Mouse (Mus musculus) hindbrain, embryonic 15.5 days (tissue): ENCODE measurements at regions not wholly inside any gene's neighbourhood (a gene's known extent, or its start where the extent isn't known, plus 50 kb on each side); places are given as distances from the start of the nearest gene placed in this dataset.

Source experiments
- ATAC-seq: fragments of 200-750 bp; cut with Nextera tagmentation; 2 replicates; pipeline ENCODE4 v1.8.0; 2017; ENCODE audit warnings: low read depth, moderate number of reproducible peaks, moderate TSS enrichment; ENCODE audit not compliant: low FRiP score
- H3K27ac ChIP-seq: fragments of 300-500 bp; sonication (generic); replicated peaks from 2 replicates; pipeline ENCODE4 v1.5.1; 2015; ENCODE audit warnings: mild to moderate bottlenecking, inconsistent platforms
- H3K27me3 ChIP-seq: fragments of 300-500 bp; sonication (generic); 2 replicates; pipeline ENCODE4 v1.6.1; 2015; ENCODE audit warnings: control low read depth, inconsistent platforms
- H3K36me3 ChIP-seq: fragments of 300-500 bp; sonication (generic); 2 replicates; pipeline ENCODE4 v1.6.1; 2015; ENCODE audit warnings: control low read depth, inconsistent platforms
- H3K4me1 ChIP-seq: fragments of 300-500 bp; sonication (generic); replicated peaks from 2 replicates; pipeline ENCODE4 v1.6.1; 2015; ENCODE audit warnings: control low read depth, inconsistent platforms
- H3K4me2 ChIP-seq: fragments of 300-500 bp; sonication (generic); 2 replicates; pipeline ENCODE4 v1.6.1; 2015; ENCODE audit warnings: moderate library complexity, mild to moderate bottlenecking, inconsistent platforms
- H3K4me3 ChIP-seq: fragments of 300-500 bp; sonication (generic); 2 replicates; pipeline ENCODE4 v1.5.1; 2015; ENCODE audit warnings: mild to moderate bottlenecking, inconsistent platforms
- H3K9ac ChIP-seq: fragments of 300-500 bp; sonication (generic); 2 replicates; pipeline ENCODE4 v1.6.1; 2015; ENCODE audit warnings: inconsistent platforms
- H3K9me3 ChIP-seq: fragments of 300-500 bp; sonication (generic); 2 replicates; pipeline ENCODE4 v1.6.1; 2016; ENCODE audit warnings: control low read depth, inconsistent platforms
- WGBS: fragments of 180-500 bp; shearing (Covaris S2); methylation state at CpG from one replicate; pipeline ENCODE4 v1.1.7; 2015; 5-methylcytosine and 5-hydroxymethylcytosine counted together

GRCm38 (mm10) chr12:69501783-69502705, 80.8 kb downstream of the Vcpkmt start:
- Histone ChIP-seq H3K27me3 (peaks cover 3% of the 10 kb centered on the region; the same call in 1 of the 2 replicates), H3K4me1 (peaks cover 30% of the 10 kb centered on the region), H3K36me3 (no peaks in the 10 kb centered on the region), H3K9ac (no peak overlapping the region; the same call in 1 of the 2 replicates), H3K4me3 (no peak overlapping the region), H3K4me2 (peak overlapping the region; percentile 39), H3K27ac (peak overlapping the region; percentile 77), H3K9me3 (no peaks in the 10 kb centered on the region)
- WGBS, result 11% methylated on average over 20 of the region's 20 CpGs
- ATAC-seq, result peak; percentile 91

GRCm38 (mm10) chr12:69501346-69501730, 81.5 kb downstream of the Vcpkmt start:
- Histone ChIP-seq H3K4me2 (peak overlapping the region; percentile 39; the same call in 1 of the 2 replicates), H3K4me1 (peaks cover 34% of the 10 kb centered on the region), H3K27me3 (peaks cover 3% of the 10 kb centered on the region; the same call in 1 of the 2 replicates), H3K9me3 (no peaks in the 10 kb centered on the region), H3K36me3 (no peaks in the 10 kb centered on the region), H3K9ac (no peak overlapping the region), H3K27ac (peak overlapping the region; percentile 77), H3K4me3 (no peak overlapping the region)
- 38% methylated on average over 2 of the region's 2 CpGs for WGBS
- 0 out of 2 replicates have a peak, but pooled peaks have one; percentile 4 for ATAC-seq

GRCm38 (mm10) chr12:69500600-69501345, 82.1 kb downstream of the Vcpkmt start:
- H3K9me3 ChIP-seq, result no peaks in the 10 kb centered on the region
- no peak overlapping the region for H3K9ac ChIP-seq
- no peak for ATAC-seq
- peaks cover 34% of the 10 kb centered on the region for H3K4me1 ChIP-seq
- H3K36me3 ChIP-seq, result no peaks in the 10 kb centered on the region
- peaks cover 3% of the 10 kb centered on the region; the same call in 1 of the 2 replicates for H3K27me3 ChIP-seq
- 66% methylated on average over 15 of the region's 15 CpGs for WGBS
- no peak overlapping the region for H3K4me3 ChIP-seq
- H3K4me2 ChIP-seq, result no peak overlapping the region
- peak overlapping the region; percentile 77; the same call in 1 of the 2 replicates for H3K27ac ChIP-seq

- ATAC-seq, result peak; percentile 80
- 61% methylated on average over 7 of the region's 7 CpGs for WGBS
Measured at GRCm38 (mm10) chr12:69497121-69497520, 85.7 kb downstream of the Vcpkmt start.

GRCm38 (mm10) chr12:69496341-69496904, 86.4 kb downstream of the Vcpkmt start:
- Histone ChIP-seq H3K27me3 (peaks cover 3% of the 10 kb centered on the region; the same call in 1 of the 2 replicates), H3K9ac (no peak overlapping the region), H3K4me2 (no peak overlapping the region), H3K4me3 (no peak overlapping the region), H3K9me3 (no peaks in the 10 kb centered on the region), H3K27ac (no peak overlapping the region), H3K36me3 (no peaks in the 10 kb centered on the region), H3K4me1 (peaks cover 17% of the 10 kb centered on the region)
- 82% methylated on average over 6 of the region's 6 CpGs for WGBS
- no peak for ATAC-seq

More at GRCm38 (mm10) chr12:69497121-69497520, 85.7 kb downstream of the Vcpkmt start:
- H3K4me1 ChIP-seq, result peaks cover 24% of the 10 kb centered on the region
- H3K9ac ChIP-seq, result no peak overlapping the region
- no peak overlapping the region for H3K4me2 ChIP-seq
- H3K27ac ChIP-seq, result no peak overlapping the region
- H3K36me3 ChIP-seq, result no peaks in the 10 kb centered on the region
- H3K27me3 ChIP-seq, result peaks cover 3% of the 10 kb centered on the region; the same call in 1 of the 2 replicates
- H3K4me3 ChIP-seq, result no peak overlapping the region
- H3K9me3 ChIP-seq, result no peaks in the 10 kb centered on the region

- H3K9ac ChIP-seq, result no peak overlapping the region
- no peak overlapping the region for H3K4me2 ChIP-seq
- ATAC-seq, result no peak
- H3K36me3 ChIP-seq, result no peaks in the 10 kb centered on the region
- no peak overlapping the region for H3K4me3 ChIP-seq
- no peak overlapping the region for H3K27ac ChIP-seq
- 78% methylated on average over 5 of the region's 5 CpGs for WGBS
- H3K9me3 ChIP-seq, result no peaks in the 10 kb centered on the region
- H3K4me1 ChIP-seq, result peaks cover 10% of the 10 kb centered on the region
- H3K27me3 ChIP-seq, result peaks cover 3% of the 10 kb centered on the region; the same call in 1 of the 2 replicates
Measured at GRCm38 (mm10) chr12:69495776-69496175, 87.1 kb downstream of the Vcpkmt start.

GRCm38 (mm10) chr12:69494648-69495047, 88.2 kb downstream of the Vcpkmt start:
- Histone ChIP-seq H3K9me3 (no peaks in the 10 kb centered on the region), H3K4me2 (no peak overlapping the region), H3K4me3 (no peak overlapping the region), H3K27me3 (peaks cover 3% of the 10 kb centered on the region; the same call in 1 of the 2 replicates), H3K27ac (no peak overlapping the region), H3K9ac (no peak overlapping the region), H3K36me3 (no peaks in the 10 kb centered on the region), H3K4me1 (peaks cover 8% of the 10 kb centered on the region; the same call in 1 of the 2 replicates)
- no peak for ATAC-seq
- 65% methylated on average over 8 of the region's 8 CpGs for WGBS

GRCm38 (mm10) chr12:69489686-69490085, 93.1 kb downstream of the Vcpkmt start:
- 92% methylated on average over 10 of the region's 10 CpGs for WGBS
- H3K9ac ChIP-seq, result no peak overlapping the region
- no peak for ATAC-seq
- no peak overlapping the region for H3K27ac ChIP-seq
- no peak overlapping the region for H3K4me2 ChIP-seq
- no peaks in the 10 kb centered on the region for H3K36me3 ChIP-seq
- H3K9me3 ChIP-seq, result no peaks in the 10 kb centered on the region
- H3K4me1 ChIP-seq, result peaks cover 7% of the 10 kb centered on the region
- H3K27me3 ChIP-seq, result no peaks in the 10 kb centered on the region
- no peak overlapping the region for H3K4me3 ChIP-seq

GRCm38 (mm10) chr12:69486903-69487302, 95.9 kb downstream of the Vcpkmt start:
- H3K27ac ChIP-seq, result no peak overlapping the region
- 78% methylated on average over 8 of the region's 8 CpGs for WGBS
- H3K4me1 ChIP-seq, result peaks cover 7% of the 10 kb centered on the region
- H3K9me3 ChIP-seq, result no peaks in the 10 kb centered on the region
- no peaks in the 10 kb centered on the region for H3K27me3 ChIP-seq
- H3K4me3 ChIP-seq, result no peak overlapping the region
- H3K4me2 ChIP-seq, result no peak overlapping the region
- no peak overlapping the region for H3K9ac ChIP-seq
- ATAC-seq, result no peak
- no peaks in the 10 kb centered on the region for H3K36me3 ChIP-seq

- 19% methylated on average over 14 of the region's 14 CpGs for WGBS
- H3K27me3 ChIP-seq, result no peaks in the 10 kb centered on the region
- no peak overlapping the region for H3K27ac ChIP-seq
- no peaks in the 10 kb centered on the region for H3K9me3 ChIP-seq
- H3K36me3 ChIP-seq, result no peaks in the 10 kb centered on the region
- H3K9ac ChIP-seq, result no peak overlapping the region
- H3K4me3 ChIP-seq, result peak overlapping the region; percentile 6; the same call in 1 of the 2 replicates
- peaks cover 7% of the 10 kb centered on the region for H3K4me1 ChIP-seq
- ATAC-seq, result peak; percentile 83; the same call in 1 of the 2 replicates
- peak overlapping the region; percentile 45 for H3K4me2 ChIP-seq
Measured at GRCm38 (mm10) chr12:69485652-69486651, 96.9 kb downstream of the Vcpkmt start.

- Histone ChIP-seq H3K4me2 (no peak overlapping the region), H3K27ac (no peak overlapping the region), H3K9ac (no peak overlapping the region), H3K4me1 (peaks cover 15% of the 10 kb centered on the region), H3K4me3 (no peak overlapping the region), H3K36me3 (no peaks in the 10 kb centered on the region), H3K9me3 (no peaks in the 10 kb centered on the region), H3K27me3 (no peaks in the 10 kb centered on the region)
- no peak for ATAC-seq
- 89% methylated on average over 3 of the region's 3 CpGs for WGBS
Measured at GRCm38 (mm10) chr12:69481420-69481819, 101.4 kb downstream of the Vcpkmt start.
